Mouse (Mus musculus) megakaryocyte, embryonic 14.5 days (primary cell): ENCODE results near the gene Olfr1411.

Experiments used
- FLI1 ChIP-seq: IDR thresholded peaks from 2 replicates; pipeline ENCODE4 v1.6.1; 2012; ENCODE audit warnings: low read length, inconsistent platforms, mixed read lengths
- GATA1 ChIP-seq: IDR thresholded peaks from 3 replicates; pipeline ENCODE4 v1.6.1; 2012; ENCODE audit warnings: mixed read lengths, low read length, inconsistent platforms, borderline replicate concordance

GRCm38 (mm10) chr1:92634976-92635599, 40.9 kb downstream of the Olfr1411 start:
- no peak for TF ChIP-seq GATA1
- no peak for TF ChIP-seq FLI1
